Mouse (Mus musculus): ENCODE results near the gene Fcrla. TPM values are rescaled to one million over a fixed set of nuclear protein-coding genes. Genes with fewer than 3 reads are reported as not detected.
A peak's percentile ranks its signal among the peaks of the same experiment; 100 is the strongest.

The Fcrla gene
- polyA plus RNA-seq, 1 experiment from 2014 or later: 0.76 TPM

GRCm38 (mm10) chr1:170907111-170907455, 20.3 kb downstream of the Fcrla start:
- H3K27ac ChIP-seq (ENCODE audit: low read length): no peak overlapping the region
- no peaks in the 10 kb centered on the region for H3K36me3 ChIP-seq (ENCODE audit: insufficient read depth, low read length)
- peaks cover 4% of the 10 kb centered on the region for H3K4me1 ChIP-seq (ENCODE audit: insufficient read depth, low read depth, low read length)
- no peak for TF ChIP-seq EP300 (IDR thresholded peaks at IDR 0.05)
- no peak for TF ChIP-seq CTCF (IDR thresholded peaks at IDR 0.05)
- peaks cover 19% of the 10 kb centered on the region for H3K27me3 ChIP-seq (replicated peaks; ENCODE audit: insufficient read depth, low read length)
- H3K4me3 ChIP-seq (ENCODE audit: low read depth, low read length): peak overlapping the region; percentile 29; the same call in 1 of the 2 replicates
- no peak for DNase-seq (ENCODE audit: low spot score)
- H3K9me3 ChIP-seq (ENCODE audit: low read length): no peaks in the 10 kb centered on the region
- no peak overlapping the region for H3K9ac ChIP-seq (replicated peaks; ENCODE audit: low read depth)
- H3K4me2 ChIP-seq (replicated peaks; ENCODE audit: low read depth, low read length): peak overlapping the region; percentile 49
- no peak for ATAC-seq
- WGBS: 24% methylated on average over 11 of the region's 11 CpGs

GRCm38 (mm10) chr1:170903485-170903884, 23.9 kb downstream of the Fcrla start:
- TF ChIP-seq EP300 (IDR thresholded peaks at IDR 0.05) (no peak), CTCF (IDR thresholded peaks at IDR 0.05) (no peak)
- ATAC-seq: no peak
- peaks cover 15% of the 10 kb centered on the region for H3K27me3 ChIP-seq (replicated peaks; ENCODE audit: insufficient read depth, low read length)

GRCm38 (mm10) chr1:170901536-170902238, 25.7 kb downstream of the Fcrla start:
- no peak overlapping the region for H3K4me3 ChIP-seq (ENCODE audit: low read depth, low read length)
- no peaks in the 10 kb centered on the region; the same call in 1 of the 2 replicates for H3K27me3 ChIP-seq (replicated peaks; ENCODE audit: insufficient read depth, low read length)

More at GRCm38 (mm10) chr1:170903485-170903884, 23.9 kb downstream of the Fcrla start:
- no peak overlapping the region for H3K4me3 ChIP-seq (ENCODE audit: low read depth, low read length)
- no peaks in the 10 kb centered on the region for H3K9me3 ChIP-seq (ENCODE audit: low read length)
- no peak overlapping the region for H3K9ac ChIP-seq (replicated peaks; ENCODE audit: low read depth)
- no peak overlapping the region for H3K27ac ChIP-seq (ENCODE audit: low read length)
- no peak overlapping the region for H3K4me2 ChIP-seq (replicated peaks; ENCODE audit: low read depth, low read length)
- peaks cover 2% of the 10 kb centered on the region for H3K4me1 ChIP-seq (ENCODE audit: insufficient read depth, low read depth, low read length)
- no peaks in the 10 kb centered on the region for H3K36me3 ChIP-seq (ENCODE audit: insufficient read depth, low read length)
- no peak for DNase-seq (ENCODE audit: low spot score)
- WGBS: 20% methylated on average over 5 of the region's 5 CpGs

GRCm38 (mm10) chr1:170900799-170901467, 26.4 kb downstream of the Fcrla start:
- WGBS: 31% methylated on average over 10 of the region's 10 CpGs
- no peaks in the 10 kb centered on the region for H3K9me3 ChIP-seq (ENCODE audit: low read length)
- no peak overlapping the region for H3K9ac ChIP-seq (replicated peaks; ENCODE audit: low read depth)
- TF ChIP-seq EP300 (IDR thresholded peaks at IDR 0.05) (no peak), CTCF (IDR thresholded peaks at IDR 0.05) (peak; percentile 65)
- no peak overlapping the region for H3K4me2 ChIP-seq (replicated peaks; ENCODE audit: low read depth, low read length)
- H3K36me3 ChIP-seq (ENCODE audit: insufficient read depth, low read length): no peaks in the 10 kb centered on the region
- no peaks in the 10 kb centered on the region for H3K4me1 ChIP-seq (ENCODE audit: insufficient read depth, low read depth, low read length)
- no peaks in the 10 kb centered on the region for H3K27me3 ChIP-seq (replicated peaks; ENCODE audit: insufficient read depth, low read length)
- H3K27ac ChIP-seq (ENCODE audit: low read length): no peak overlapping the region
- H3K4me3 ChIP-seq (ENCODE audit: low read depth, low read length): no peak overlapping the region
- ATAC-seq (no peak), DNase-seq (ENCODE audit: low spot score) (peak; percentile 81)

More at GRCm38 (mm10) chr1:170901536-170902238, 25.7 kb downstream of the Fcrla start:
- no peaks in the 10 kb centered on the region for H3K36me3 ChIP-seq (ENCODE audit: insufficient read depth, low read length)
- no peak overlapping the region for H3K9ac ChIP-seq (replicated peaks; ENCODE audit: low read depth)
- H3K4me1 ChIP-seq (ENCODE audit: insufficient read depth, low read depth, low read length): no peaks in the 10 kb centered on the region
- ATAC-seq: peak; percentile 55
- WGBS: 30% methylated on average over 10 of the region's 10 CpGs
- H3K4me2 ChIP-seq (replicated peaks; ENCODE audit: low read depth, low read length): no peak overlapping the region
- H3K27ac ChIP-seq (ENCODE audit: low read length): no peak overlapping the region
- no peaks in the 10 kb centered on the region for H3K9me3 ChIP-seq (ENCODE audit: low read length)
- TF ChIP-seq EP300 (IDR thresholded peaks at IDR 0.05) (no peak), CTCF (IDR thresholded peaks at IDR 0.05) (peak; percentile 85)
- peak; percentile 88 for DNase-seq (ENCODE audit: low spot score)

GRCm38 (mm10) chr1:170898413-170899075, 28.8 kb downstream of the Fcrla start:
- Histone ChIP-seq H3K27me3 (replicated peaks; ENCODE audit: insufficient read depth, low read length) (no peaks in the 10 kb centered on the region), H3K36me3 (ENCODE audit: insufficient read depth, low read length) (no peaks in the 10 kb centered on the region), H3K27ac (ENCODE audit: low read length) (no peak overlapping the region), H3K9ac (replicated peaks; ENCODE audit: low read depth) (no peak overlapping the region), H3K4me3 (ENCODE audit: low read depth, low read length) (no peak overlapping the region), H3K9me3 (ENCODE audit: low read length) (no peaks in the 10 kb centered on the region), H3K4me1 (ENCODE audit: insufficient read depth, low read depth, low read length) (no peaks in the 10 kb centered on the region), H3K4me2 (replicated peaks; ENCODE audit: low read depth, low read length) (no peak overlapping the region)
- WGBS: 44% methylated on average over 16 of the region's 16 CpGs
- ATAC-seq (peak; percentile 33; the same call in 1 of the 2 replicates), DNase-seq (ENCODE audit: low spot score) (no peak)
- TF ChIP-seq EP300 (IDR thresholded peaks at IDR 0.05): no peak
- TF ChIP-seq CTCF (IDR thresholded peaks at IDR 0.05): no peak

GRCm38 (mm10) chr1:170896651-170897281, 30.6 kb downstream of the Fcrla start:
- 70% methylated on average over 5 of the region's 5 CpGs for WGBS
- Histone ChIP-seq H3K27ac (ENCODE audit: low read length) (no peak overlapping the region), H3K9ac (replicated peaks; ENCODE audit: low read depth) (no peak overlapping the region), H3K4me1 (ENCODE audit: insufficient read depth, low read depth, low read length) (no peaks in the 10 kb centered on the region), H3K36me3 (ENCODE audit: insufficient read depth, low read length) (no peaks in the 10 kb centered on the region), H3K9me3 (ENCODE audit: low read length) (no peaks in the 10 kb centered on the region), H3K27me3 (replicated peaks; ENCODE audit: insufficient read depth, low read length) (no peaks in the 10 kb centered on the region), H3K4me3 (ENCODE audit: low read depth, low read length) (no peak overlapping the region), H3K4me2 (replicated peaks; ENCODE audit: low read depth, low read length) (no peak overlapping the region)
- TF ChIP-seq EP300 (IDR thresholded peaks at IDR 0.05): peak; percentile 33; the same call in 1 of the 2 replicates
- no peak for TF ChIP-seq CTCF (IDR thresholded peaks at IDR 0.05)
- DNase-seq (ENCODE audit: low spot score) (no peak), ATAC-seq (no peak)
